Mouse (Mus musculus): ENCODE data around the gene Pomt2. TPM values are rescaled to one million over a fixed set of nuclear protein-coding genes. Genes with fewer than 3 reads are reported as not detected.

Gene Pomt2
- total RNA-seq, 2 experiments from 2014 or later: 16.4 to 19.6 TPM

DNA sequence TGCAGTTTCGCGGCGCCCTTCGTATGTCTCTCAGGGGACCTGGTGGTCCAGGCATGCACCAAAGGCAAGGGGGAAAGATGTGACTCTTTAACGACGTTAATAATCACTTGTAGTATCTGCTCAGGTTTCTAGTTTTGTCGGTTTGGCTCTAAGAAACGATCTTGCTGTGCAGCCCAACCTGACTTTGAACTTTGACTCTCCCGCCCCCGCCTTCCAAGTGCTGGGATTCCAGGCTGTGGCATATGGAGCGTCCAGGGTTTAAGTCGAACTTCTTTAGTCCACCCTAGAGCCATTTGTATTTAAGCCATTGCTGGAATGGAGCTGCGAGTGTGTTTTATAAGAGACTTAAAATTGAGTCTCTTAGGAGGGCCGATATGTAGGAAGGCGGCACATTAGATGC is 368 bp upstream of the Pomt2 start:
- intact Hi-C loops (cut with DNase I): loop anchor here (5.0 to 10.0 kb wide), 2 partner anchors 49 to 383 kb away; partner anchors contain the start of gene Samd15
- H3K4me3 ChIP-seq: peak overlapping the region; percentile 92

DNA sequence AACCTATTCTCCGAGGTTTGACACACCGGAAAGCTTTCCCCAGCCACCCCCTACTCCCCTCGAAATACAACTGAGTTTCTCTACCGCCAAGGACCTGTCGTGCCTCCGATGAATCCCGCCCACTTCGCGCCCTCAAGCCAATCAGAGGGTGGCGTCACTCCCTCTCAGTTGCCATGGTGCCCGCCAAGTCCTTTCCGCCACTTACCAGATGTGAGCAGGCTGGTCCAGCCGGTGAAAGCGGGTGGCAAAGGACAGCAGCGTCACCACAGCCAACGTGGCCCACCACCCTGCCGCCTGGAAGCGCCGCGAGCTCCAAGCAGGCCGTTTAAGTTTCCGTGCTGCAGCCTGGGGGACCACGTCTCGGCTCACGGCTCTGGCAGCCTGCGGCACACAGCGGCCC is 802 bp downstream of the Pomt2 start, which contains the start of gene Gstz1:
Gstz1 (plus strand) TSS at position 200 of the 400 bp plus-strand sequence.
- DNase-seq (ENCODE audit: extremely low spot score in 1 of 2, low spot score in 2 of 2): peak; percentile 86 to 88
- peak within 1 kb of the TSS; percentile 96 for H3K27ac ChIP-seq
- no peak for TF ChIP-seq CTCF (IDR thresholded peaks at IDR 0.05)
- H3K4me3 ChIP-seq: peak within 1 kb of the TSS; percentile 92
- intact Hi-C loops (cut with DNase I): loop anchor here (2.0 to 10.0 kb wide), 3 partner anchors 50 to 382 kb away; partner anchors contain the start of genes Ahsa1, Samd15 and Vipas39

More for the DNA sequence above, 368 bp upstream of the Pomt2 start:
- DNase-seq (ENCODE audit: extremely low spot score in 1 of 2, low spot score in 2 of 2): no peak
- H3K27ac ChIP-seq: peak overlapping the region; percentile 96
- no peak for TF ChIP-seq CTCF (IDR thresholded peaks at IDR 0.05)

DNA sequence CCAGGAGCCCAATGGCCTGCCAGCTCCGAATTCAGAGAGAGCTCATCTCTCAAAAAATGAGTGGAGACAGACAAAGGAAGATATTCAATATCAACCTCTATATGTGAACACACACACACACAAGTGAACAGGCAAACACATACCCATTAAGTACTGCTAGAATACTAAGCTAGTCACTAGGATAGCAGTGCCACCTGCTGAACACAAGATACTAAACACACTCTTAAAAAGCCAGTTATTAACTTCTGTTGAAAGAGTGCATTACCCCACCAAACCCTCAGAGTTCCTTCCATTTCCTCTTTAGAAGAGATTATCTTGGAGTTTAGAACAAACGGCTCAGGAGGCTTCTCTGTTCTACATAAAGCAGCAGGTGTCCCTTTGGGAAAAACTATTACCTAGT is 5.6 kb downstream of the Pomt2 start:
- TF ChIP-seq CTCF (IDR thresholded peaks at IDR 0.05): no peak
- H3K27ac ChIP-seq: no peak overlapping the region
- intact Hi-C loops (cut with DNase I): loop anchor here (10.0 kb wide), 1 partner anchor 377 kb away; no protein-coding TSS in a partner anchor
- DNase-seq (ENCODE audit: extremely low spot score in 1 of 2, low spot score in 2 of 2): no peak
- no peak overlapping the region for H3K4me3 ChIP-seq

DNA sequence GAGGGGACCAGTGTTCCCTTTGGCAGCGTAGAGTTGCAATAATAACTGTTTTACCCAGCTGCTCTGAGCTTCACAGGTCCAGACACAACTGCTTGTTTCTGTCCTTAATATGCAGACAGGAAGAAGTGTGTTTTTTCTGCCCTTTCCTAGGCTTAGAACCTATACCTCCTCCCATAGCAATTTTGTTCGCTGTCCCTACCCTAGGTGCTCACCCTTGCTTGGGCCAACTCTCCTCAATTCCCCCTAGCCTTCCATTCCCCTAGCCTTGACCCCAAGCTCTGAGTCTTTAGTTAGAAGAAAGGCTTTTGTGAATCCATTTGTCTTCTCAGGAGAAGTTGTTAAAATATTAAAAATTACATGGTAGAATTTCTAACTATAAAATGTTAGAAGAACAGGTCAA is 9.0 kb downstream of the Pomt2 start:
- intact Hi-C loops (cut with DNase I): no loop called here
- Histone ChIP-seq H3K4me3 (no peak overlapping the region), H3K27ac (no peak overlapping the region)
- no peak for TF ChIP-seq CTCF (IDR thresholded peaks at IDR 0.05)
- DNase-seq (ENCODE audit: extremely low spot score in 1 of 2, low spot score in 2 of 2): no peak

DNA sequence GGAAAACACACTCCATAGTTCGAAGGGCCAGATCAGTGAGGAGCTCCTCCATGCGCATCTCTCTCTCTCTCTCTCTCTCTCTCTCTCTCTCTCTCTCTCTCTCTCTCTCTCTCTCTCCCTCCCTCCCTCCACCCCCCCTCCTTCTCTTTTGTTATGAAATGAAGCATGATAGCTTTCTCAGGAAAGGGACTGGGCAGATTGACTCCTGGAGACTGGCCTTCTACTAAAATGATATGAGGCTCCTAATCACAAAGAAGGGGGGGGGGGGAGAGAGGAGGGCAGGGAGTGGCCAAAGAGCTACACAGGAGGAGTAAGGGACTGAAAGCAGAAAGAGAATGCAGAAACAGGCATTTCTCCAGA is 9.4 kb downstream of the Pomt2 start:
- Histone ChIP-seq H3K27ac (no peak overlapping the region), H3K4me3 (no peak overlapping the region)
- DNase-seq (ENCODE audit: extremely low spot score in 1 of 2, low spot score in 2 of 2): no peak
- no peak for TF ChIP-seq CTCF (IDR thresholded peaks at IDR 0.05)
- intact Hi-C loops (cut with DNase I): no loop called here

DNA sequence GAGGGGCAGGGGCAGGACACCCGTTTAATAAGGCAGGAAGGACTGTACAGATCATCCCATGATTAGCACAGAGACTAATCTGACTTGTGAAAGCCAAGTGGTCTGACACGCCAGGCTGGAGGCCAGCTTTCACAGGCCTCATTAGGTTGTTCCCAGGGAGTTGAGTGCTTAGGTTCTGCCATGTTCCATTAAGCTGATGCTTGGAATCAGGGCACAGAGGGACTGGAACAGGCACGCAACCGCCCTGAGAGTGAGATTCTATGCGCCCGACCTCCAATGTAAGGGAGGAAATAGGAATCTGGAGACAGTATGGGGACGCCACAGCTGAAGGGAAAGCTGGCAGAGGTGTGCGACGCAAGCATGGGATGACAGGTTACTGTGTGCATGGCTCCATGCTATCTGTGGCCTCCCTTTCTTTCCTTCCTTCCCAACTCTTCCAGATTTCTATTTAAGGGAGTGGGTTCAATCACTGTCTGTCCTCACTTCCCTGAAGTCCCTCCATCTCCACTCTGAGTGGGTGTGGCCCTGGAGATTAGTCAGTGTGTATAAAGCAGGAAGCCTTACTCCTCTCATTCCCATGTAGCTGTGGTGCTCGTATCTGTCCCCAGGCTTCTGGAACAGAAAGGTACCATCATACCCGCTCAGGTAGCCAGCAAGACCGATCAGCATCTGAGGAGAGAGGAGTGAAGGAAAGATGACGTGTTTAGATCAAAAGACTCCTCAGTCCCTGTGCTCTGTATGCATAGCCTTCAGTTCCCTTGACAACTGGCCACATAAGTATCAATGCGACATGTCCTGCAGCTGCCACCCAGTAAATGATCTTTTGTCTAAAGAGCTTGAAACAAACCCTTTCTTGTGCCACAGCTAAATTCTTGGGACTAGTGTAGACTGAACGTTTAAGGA is 10.1 kb downstream of the Pomt2 start:
- no peak for TF ChIP-seq CTCF (IDR thresholded peaks at IDR 0.05)
- H3K27ac ChIP-seq: no peak overlapping the region
- intact Hi-C loops (cut with DNase I): no loop called here
- DNase-seq (ENCODE audit: extremely low spot score in 1 of 2, low spot score in 2 of 2): no peak
- H3K4me3 ChIP-seq: no peak overlapping the region

DNA sequence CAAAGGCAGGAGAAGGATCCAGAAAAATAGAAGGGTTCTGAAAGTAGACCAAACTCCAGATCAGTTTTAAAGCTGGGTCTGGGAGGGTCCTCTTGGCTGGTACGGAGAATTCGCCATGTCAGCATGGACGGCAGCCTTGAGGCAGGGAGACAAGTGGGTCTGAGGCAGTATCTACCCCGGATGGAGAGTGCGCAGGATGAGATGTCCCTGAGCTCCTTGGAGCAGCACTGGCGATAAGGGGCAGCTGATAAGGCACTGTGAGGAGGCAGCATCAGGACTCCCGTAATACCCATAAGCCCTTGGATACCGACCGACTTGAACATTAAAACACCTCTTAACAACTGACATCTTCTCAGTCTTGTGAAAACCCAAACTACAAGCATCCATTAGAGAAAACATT is 15.0 kb downstream of the Pomt2 start:
- no peak for TF ChIP-seq CTCF (IDR thresholded peaks at IDR 0.05)
- intact Hi-C loops (cut with DNase I): no loop called here
- H3K27ac ChIP-seq: no peak overlapping the region
- no peak for DNase-seq (ENCODE audit: extremely low spot score in 1 of 2, low spot score in 2 of 2)
- no peak overlapping the region for H3K4me3 ChIP-seq

DNA sequence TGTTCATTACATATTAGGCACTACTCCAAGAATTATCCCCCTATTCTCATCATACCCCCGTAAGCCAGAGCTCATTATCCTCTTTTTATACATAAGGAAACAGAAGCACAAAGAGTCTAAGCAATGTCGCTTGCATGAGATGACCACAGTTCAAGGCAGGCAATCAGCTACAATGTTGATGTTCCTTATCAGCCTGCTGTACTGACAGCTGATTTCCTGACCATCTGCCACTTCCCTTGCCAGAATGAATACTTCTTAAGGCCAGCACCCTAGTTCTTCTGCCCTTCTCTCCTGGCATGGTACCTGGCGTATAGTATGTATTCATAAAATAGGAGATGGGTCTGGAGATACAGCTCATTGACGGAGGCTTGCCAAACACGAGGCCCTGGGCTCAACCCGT is 15.6 kb downstream of the Pomt2 start:
- H3K4me3 ChIP-seq: no peak overlapping the region
- no peak overlapping the region for H3K27ac ChIP-seq
- intact Hi-C loops (cut with DNase I): no loop called here
- DNase-seq (ENCODE audit: extremely low spot score in 1 of 2, low spot score in 2 of 2): no peak
- no peak for TF ChIP-seq CTCF (IDR thresholded peaks at IDR 0.05)

DNA sequence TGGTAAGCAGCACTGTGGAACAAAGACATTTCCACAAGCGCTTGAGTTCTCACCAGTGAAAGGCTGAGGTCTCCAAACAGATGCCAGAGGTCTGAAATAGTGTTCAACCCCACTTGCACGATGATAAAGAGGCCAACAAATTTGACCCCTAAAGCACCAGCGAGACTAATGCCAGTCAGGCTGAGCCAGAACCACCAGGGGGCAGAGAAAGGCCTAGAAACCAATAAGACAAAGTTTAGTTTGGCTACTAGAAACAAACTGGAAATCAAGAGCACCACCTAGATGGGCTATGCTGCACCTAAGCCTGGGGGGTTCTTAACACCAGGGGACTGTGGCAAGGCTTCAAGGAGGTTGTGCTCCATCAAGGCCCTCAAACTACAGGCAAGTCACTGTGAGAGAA is 16.1 kb downstream of the Pomt2 start:
- TF ChIP-seq CTCF (IDR thresholded peaks at IDR 0.05): peak; percentile 48
- Histone ChIP-seq H3K4me3 (no peak overlapping the region), H3K27ac (no peak overlapping the region)
- intact Hi-C loops (cut with DNase I): no loop called here
- no peak for DNase-seq (ENCODE audit: extremely low spot score in 1 of 2, low spot score in 2 of 2)

DNA sequence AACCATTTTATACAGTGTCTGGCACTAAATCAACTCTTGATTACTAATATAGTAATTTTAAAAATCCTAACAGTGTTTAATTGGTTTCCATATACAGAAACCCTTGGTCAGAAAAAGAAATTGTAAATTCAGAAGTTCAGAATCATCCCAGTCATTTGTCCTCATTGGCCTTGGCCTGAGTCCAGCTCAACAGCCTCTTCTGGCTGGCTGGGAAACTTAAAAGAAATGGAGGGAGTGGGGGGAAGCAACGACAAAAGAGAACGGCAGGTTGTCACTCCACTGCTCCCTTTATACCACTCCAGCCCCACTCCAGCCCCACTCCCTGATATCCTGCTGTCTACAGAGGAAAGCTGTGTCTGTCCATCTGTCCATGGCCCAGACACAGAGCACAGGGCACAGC is 16.6 kb downstream of the Pomt2 start:
- intact Hi-C loops (cut with DNase I): no loop called here
- DNase-seq (ENCODE audit: extremely low spot score in 1 of 2, low spot score in 2 of 2): no peak
- H3K4me3 ChIP-seq: no peak overlapping the region
- no peak overlapping the region for H3K27ac ChIP-seq
- no peak for TF ChIP-seq CTCF (IDR thresholded peaks at IDR 0.05)

DNA sequence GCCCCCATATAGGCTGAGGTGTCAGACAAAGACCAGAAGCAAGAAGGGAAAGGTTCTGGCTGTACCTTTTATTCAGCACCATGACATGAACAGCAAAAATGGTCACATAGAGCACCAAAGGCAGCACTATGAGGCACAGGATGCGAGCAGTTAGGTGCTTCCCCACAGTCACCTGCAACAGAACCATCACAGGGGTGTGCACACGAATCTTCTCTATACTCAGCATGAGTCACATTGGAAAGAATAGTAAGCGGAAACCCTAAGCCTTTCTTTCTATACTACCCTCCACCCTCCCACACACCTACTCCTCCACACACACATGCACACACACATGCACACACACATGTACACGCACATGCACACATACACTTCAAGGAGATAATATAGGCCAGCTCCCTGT is 17.5 kb downstream of the Pomt2 start:
- no peak for DNase-seq (ENCODE audit: extremely low spot score in 1 of 2, low spot score in 2 of 2)
- H3K4me3 ChIP-seq: no peak overlapping the region
- no peak overlapping the region for H3K27ac ChIP-seq
- TF ChIP-seq CTCF (IDR thresholded peaks at IDR 0.05): no peak
- intact Hi-C loops (cut with DNase I): no loop called here

DNA sequence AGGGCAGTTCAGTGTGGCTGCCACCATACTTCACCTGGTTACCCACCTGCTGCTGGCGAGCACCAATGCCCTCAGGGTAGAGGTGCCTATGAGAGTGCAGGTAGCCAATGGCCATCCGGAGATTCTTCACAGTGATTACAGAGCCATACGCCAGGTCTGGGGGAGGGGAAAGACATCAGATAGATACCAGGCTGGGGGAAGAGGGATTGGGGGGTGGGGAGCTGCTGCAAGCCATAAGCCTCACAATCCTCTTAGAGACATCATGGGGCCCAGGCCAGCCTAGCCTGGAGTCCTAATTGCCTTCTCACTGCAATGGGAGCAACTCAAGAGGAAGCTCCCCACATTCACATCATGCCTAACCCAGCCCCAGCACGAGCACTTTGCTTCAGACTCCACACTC is 20.5 kb downstream of the Pomt2 start:
- H3K4me3 ChIP-seq: no peak overlapping the region
- no peak overlapping the region for H3K27ac ChIP-seq
- TF ChIP-seq CTCF (IDR thresholded peaks at IDR 0.05): no peak
- intact Hi-C loops (cut with DNase I): no loop called here
- no peak for DNase-seq (ENCODE audit: extremely low spot score in 1 of 2, low spot score in 2 of 2)

Data from left cerebral cortex, adult 2 months (tissue).